Mouse (Mus musculus): ENCODE measurements around the gene Atg4a-ps. TPM values are rescaled to one million over a fixed set of nuclear protein-coding genes. Genes with fewer than 3 reads are reported as not detected.
A peak's percentile ranks its signal among the peaks of the same experiment; 100 is the strongest.

Gene Atg4a-ps
- polyA plus RNA-seq, 1 experiment from 2014 or later = 0.11 TPM

GRCm38 (mm10) chr3:103623893-103624470, 21.9 kb downstream of the Atg4a-ps start:
- no peak overlapping the region for H3K4me2 ChIP-seq (ENCODE audit: low read length)
- H3K27me3 ChIP-seq (replicated peaks; ENCODE audit: control insufficient read depth, insufficient read depth, low read length) = no peaks in the 10 kb centered on the region
- 76% methylated on average over 10 of the region's 10 CpGs for WGBS
- no peaks in the 10 kb centered on the region for H3K9me3 ChIP-seq (ENCODE audit: control insufficient read depth, low read length)
- ATAC-seq = no peak
- H3K36me3 ChIP-seq (ENCODE audit: control insufficient read depth, insufficient read depth, low read length) = no peaks in the 10 kb centered on the region
- peaks cover 4% of the 10 kb centered on the region; the same call in 1 of the 2 replicates for H3K4me1 ChIP-seq (ENCODE audit: control insufficient read depth, insufficient read depth, low read depth, low read length)
- H3K27ac ChIP-seq (ENCODE audit: low read depth, low read length) = no peak overlapping the region
- no peak overlapping the region for H3K4me3 ChIP-seq (ENCODE audit: low read length)
- no peak overlapping the region for H3K9ac ChIP-seq (ENCODE audit: low read depth, low read length)

- Histone ChIP-seq H3K27me3 (replicated peaks; ENCODE audit: control insufficient read depth, insufficient read depth, low read length) (no peaks in the 10 kb centered on the region), H3K9me3 (ENCODE audit: control insufficient read depth, low read length) (no peaks in the 10 kb centered on the region), H3K36me3 (ENCODE audit: control insufficient read depth, insufficient read depth, low read length) (no peaks in the 10 kb centered on the region), H3K4me1 (ENCODE audit: control insufficient read depth, insufficient read depth, low read depth, low read length) (peaks cover 4% of the 10 kb centered on the region; the same call in 1 of the 2 replicates), H3K27ac (ENCODE audit: low read depth, low read length) (no peak overlapping the region), H3K9ac (ENCODE audit: low read depth, low read length) (no peak overlapping the region), H3K4me3 (ENCODE audit: low read length) (no peak overlapping the region), H3K4me2 (ENCODE audit: low read length) (no peak overlapping the region)
- no peak for ATAC-seq
- 79% methylated on average over 11 of the region's 11 CpGs for WGBS
These were observed 25.8 kb downstream of the Atg4a-ps start for GRCm38 (mm10) chr3:103620101-103620500.

GRCm38 (mm10) chr3:103616981-103617380, 28.9 kb downstream of the Atg4a-ps start:
- no peak for ATAC-seq

GRCm38 (mm10) chr3:103615621-103616020, 30.2 kb downstream of the Atg4a-ps start:
- Histone ChIP-seq H3K9ac (ENCODE audit: low read depth, low read length) (no peak overlapping the region), H3K4me1 (ENCODE audit: control insufficient read depth, insufficient read depth, low read depth, low read length) (no peaks in the 10 kb centered on the region), H3K4me3 (ENCODE audit: low read length) (no peak overlapping the region), H3K27ac (ENCODE audit: low read depth, low read length) (no peak overlapping the region), H3K36me3 (ENCODE audit: control insufficient read depth, insufficient read depth, low read length) (no peaks in the 10 kb centered on the region), H3K9me3 (ENCODE audit: control insufficient read depth, low read length) (no peaks in the 10 kb centered on the region), H3K27me3 (replicated peaks; ENCODE audit: control insufficient read depth, insufficient read depth, low read length) (no peaks in the 10 kb centered on the region), H3K4me2 (ENCODE audit: low read length) (no peak overlapping the region)
- no peak for ATAC-seq
- 80% methylated on average over 4 of the region's 4 CpGs for WGBS

More at GRCm38 (mm10) chr3:103616981-103617380, 28.9 kb downstream of the Atg4a-ps start:
- Histone ChIP-seq H3K27me3 (replicated peaks; ENCODE audit: control insufficient read depth, insufficient read depth, low read length) (no peaks in the 10 kb centered on the region), H3K4me1 (ENCODE audit: control insufficient read depth, insufficient read depth, low read depth, low read length) (no peaks in the 10 kb centered on the region), H3K9ac (ENCODE audit: low read depth, low read length) (no peak overlapping the region), H3K9me3 (ENCODE audit: control insufficient read depth, low read length) (no peaks in the 10 kb centered on the region), H3K4me2 (ENCODE audit: low read length) (no peak overlapping the region), H3K4me3 (ENCODE audit: low read length) (no peak overlapping the region), H3K27ac (ENCODE audit: low read depth, low read length) (no peak overlapping the region), H3K36me3 (ENCODE audit: control insufficient read depth, insufficient read depth, low read length) (no peaks in the 10 kb centered on the region)
- 50% methylated on average over 6 of the region's 6 CpGs for WGBS

- Histone ChIP-seq H3K27ac (ENCODE audit: low read depth, low read length) (no peak overlapping the region), H3K36me3 (ENCODE audit: control insufficient read depth, insufficient read depth, low read length) (no peaks in the 10 kb centered on the region), H3K27me3 (replicated peaks; ENCODE audit: control insufficient read depth, insufficient read depth, low read length) (no peaks in the 10 kb centered on the region), H3K4me1 (ENCODE audit: control insufficient read depth, insufficient read depth, low read depth, low read length) (no peaks in the 10 kb centered on the region), H3K4me3 (ENCODE audit: low read length) (no peak overlapping the region), H3K9me3 (ENCODE audit: control insufficient read depth, low read length) (no peaks in the 10 kb centered on the region), H3K4me2 (ENCODE audit: low read length) (no peak overlapping the region), H3K9ac (ENCODE audit: low read depth, low read length) (no peak overlapping the region)
- ATAC-seq = no peak
- 78% methylated on average over 9 of the region's 9 CpGs for WGBS
These were observed 33.1 kb downstream of the Atg4a-ps start for GRCm38 (mm10) chr3:103612636-103613355.

- no peak for ATAC-seq
- H3K4me3 ChIP-seq (ENCODE audit: low read length) = no peak overlapping the region
- H3K36me3 ChIP-seq (ENCODE audit: control insufficient read depth, insufficient read depth, low read length) = no peaks in the 10 kb centered on the region
- H3K4me2 ChIP-seq (ENCODE audit: low read length) = no peak overlapping the region
- H3K27me3 ChIP-seq (replicated peaks; ENCODE audit: control insufficient read depth, insufficient read depth, low read length) = no peaks in the 10 kb centered on the region
- no peaks in the 10 kb centered on the region for H3K4me1 ChIP-seq (ENCODE audit: control insufficient read depth, insufficient read depth, low read depth, low read length)
- H3K9ac ChIP-seq (ENCODE audit: low read depth, low read length) = no peak overlapping the region
- H3K27ac ChIP-seq (ENCODE audit: low read depth, low read length) = no peak overlapping the region
- no peaks in the 10 kb centered on the region for H3K9me3 ChIP-seq (ENCODE audit: control insufficient read depth, low read length)
- WGBS = 95% methylated on average over 5 of the region's 5 CpGs
These were observed 35.6 kb downstream of the Atg4a-ps start for GRCm38 (mm10) chr3:103610231-103610630.

GRCm38 (mm10) chr3:103606660-103607595, 38.9 kb downstream of the Atg4a-ps start:
- no peak overlapping the region for H3K9ac ChIP-seq (ENCODE audit: low read depth, low read length)
- no peak overlapping the region for H3K4me3 ChIP-seq (ENCODE audit: low read length)
- no peaks in the 10 kb centered on the region for H3K36me3 ChIP-seq (ENCODE audit: control insufficient read depth, insufficient read depth, low read length)
- no peaks in the 10 kb centered on the region for H3K9me3 ChIP-seq (ENCODE audit: control insufficient read depth, low read length)
- peak; percentile 59; the same call in 1 of the 2 replicates for ATAC-seq
- H3K27me3 ChIP-seq (replicated peaks; ENCODE audit: control insufficient read depth, insufficient read depth, low read length) = no peaks in the 10 kb centered on the region
- no peak overlapping the region for H3K27ac ChIP-seq (ENCODE audit: low read depth, low read length)
- H3K4me2 ChIP-seq (ENCODE audit: low read length) = no peak overlapping the region
- no peaks in the 10 kb centered on the region for H3K4me1 ChIP-seq (ENCODE audit: control insufficient read depth, insufficient read depth, low read depth, low read length)
- WGBS = 67% methylated on average over 13 of the region's 13 CpGs

GRCm38 (mm10) chr3:103606045-103606597, 39.7 kb downstream of the Atg4a-ps start:
- no peaks in the 10 kb centered on the region for H3K36me3 ChIP-seq (ENCODE audit: control insufficient read depth, insufficient read depth, low read length)
- no peak overlapping the region for H3K27ac ChIP-seq (ENCODE audit: low read depth, low read length)
- no peaks in the 10 kb centered on the region for H3K9me3 ChIP-seq (ENCODE audit: control insufficient read depth, low read length)
- 90% methylated on average over 6 of the region's 6 CpGs for WGBS
- H3K27me3 ChIP-seq (replicated peaks; ENCODE audit: control insufficient read depth, insufficient read depth, low read length) = no peaks in the 10 kb centered on the region
- H3K9ac ChIP-seq (ENCODE audit: low read depth, low read length) = no peak overlapping the region
- no peak overlapping the region for H3K4me3 ChIP-seq (ENCODE audit: low read length)
- ATAC-seq = no peak
- H3K4me2 ChIP-seq (ENCODE audit: low read length) = no peak overlapping the region
- no peaks in the 10 kb centered on the region; the same call in 1 of the 2 replicates for H3K4me1 ChIP-seq (ENCODE audit: control insufficient read depth, insufficient read depth, low read depth, low read length)

Measured in hindbrain, embryonic 16.5 days (tissue).